Mouse (Mus musculus) ES-E14 (cell line): Measurements from ENCODE around the gene Sh2d5.

Experiments
- CHD2 ChIP-seq: IDR thresholded peaks from 2 replicates; pipeline ENCODE4 v1.6.1; 2014; ENCODE audit warnings: mild to moderate bottlenecking, low read depth, low read length, inconsistent platforms
- HCFC1 ChIP-seq: IDR thresholded peaks from 2 replicates; pipeline ENCODE4 v1.6.1; 2012; ENCODE audit warnings: low read length, inconsistent platforms, borderline replicate concordance; ENCODE audit not compliant: insufficient read depth
- MAFK ChIP-seq: IDR thresholded peaks from 2 replicates; pipeline ENCODE4 v1.6.1; 2014; ENCODE audit warnings: mild to moderate bottlenecking, low read depth, low read length, inconsistent platforms; ENCODE audit not compliant: insufficient read depth
- ZC3H11A ChIP-seq: IDR thresholded peaks from 2 replicates; pipeline ENCODE4 v1.6.1; 2012; ENCODE audit warnings: low read depth, mild to moderate bottlenecking, inconsistent platforms, low read length, borderline replicate concordance
- ZNF384 ChIP-seq: IDR thresholded peaks from 2 replicates; pipeline ENCODE4 v1.6.1; 2012; ENCODE audit warnings: low read depth, low read length, inconsistent platforms

GRCm38 (mm10) chr4:138221406-138221805 lies 28.8 kb upstream of the Sh2d5 start:
- TF ChIP-seq HCFC1 (no peak), CHD2 (no peak), MAFK (no peak), ZC3H11A (no peak), ZNF384 (no peak)
